Comparison of ENCODE assay signal across 8 mouse cellular contexts in the genomic region with DNA sequence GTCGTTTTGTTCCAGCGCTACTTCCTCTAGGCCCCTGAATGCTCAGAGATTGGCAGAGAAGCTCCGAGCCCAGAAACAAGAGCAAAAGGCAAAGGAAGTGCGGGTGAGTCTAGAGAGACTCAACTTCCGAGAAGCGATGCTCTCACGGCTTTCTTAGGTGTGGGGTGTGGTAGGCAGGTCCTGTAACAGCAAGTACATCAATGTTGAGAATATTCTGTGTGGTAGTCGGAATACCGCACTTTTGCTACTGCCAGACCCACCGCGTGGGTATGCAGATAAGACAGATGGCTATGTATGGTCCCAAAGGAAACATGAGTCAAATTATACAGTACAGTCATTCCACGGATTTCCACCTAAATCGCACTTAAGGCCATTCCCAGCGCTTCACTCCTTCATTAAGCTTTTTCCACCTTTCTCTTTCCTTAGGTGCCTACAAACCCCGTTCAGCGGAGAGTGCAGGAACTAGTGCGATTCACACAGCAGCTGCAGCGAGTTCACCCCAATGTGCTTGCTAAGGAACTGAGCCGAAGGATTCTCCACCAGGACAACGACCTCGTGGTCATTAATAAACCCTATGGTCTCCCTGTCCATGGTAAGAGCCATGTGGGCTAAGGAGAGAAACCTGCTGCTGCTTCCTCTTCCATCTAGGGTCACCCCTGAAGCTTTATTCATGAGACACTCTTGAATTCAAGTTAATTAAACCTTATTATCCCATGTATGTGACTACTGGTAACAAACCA. TPM values are rescaled to one million over a fixed set of nuclear protein-coding genes. Genes with fewer than 3 reads are reported as not detected.
DNase-seq lines count a peak whose midpoint lies in the region; ATAC-seq and TF ChIP-seq lines count a peak whose summit lies in the region.

No protein-coding gene starts in this region.

- peaks cover 20% of the 10 kb centered on the region for H3K4me1 ChIP-seq in heart, embryonic 10.5 days
- peaks cover 23% of the 10 kb centered on the region for H3K4me1 ChIP-seq in E14TG2a.4 (replicated peaks; ENCODE audit: low read depth, low read length)
- peaks cover 7% of the 10 kb centered on the region for H3K4me1 ChIP-seq in embryonic facial prominence, embryonic 14.5 days (ENCODE audit: control insufficient read depth, insufficient read depth, low read length)
- H3K4me1 ChIP-seq in intestine, embryonic 16.5 days (ENCODE audit: control insufficient read depth, insufficient read depth, low read length): peaks cover 19% of the 10 kb centered on the region

- H3K9me3 ChIP-seq in heart, embryonic 10.5 days: no peaks in the 10 kb centered on the region
- no peaks in the 10 kb centered on the region for H3K9me3 ChIP-seq in E14TG2a.4 (ENCODE audit: low read length)
- no peaks in the 10 kb centered on the region for H3K9me3 ChIP-seq in embryonic facial prominence, embryonic 14.5 days (ENCODE audit: control insufficient read depth, low read length)
- no peaks in the 10 kb centered on the region for H3K9me3 ChIP-seq in intestine, embryonic 16.5 days (ENCODE audit: control insufficient read depth, low read length)

- TF ChIP-seq CTCF in E14TG2a.4 (conservative IDR thresholded peaks at IDR 0.05; ENCODE audit: low read length): no peak

- WGBS in heart, embryonic 10.5 days: 1% methylated on average over 21 of the region's 21 CpGs
- WGBS in embryonic facial prominence, embryonic 14.5 days: under 1% methylated on average over 21 of the region's 21 CpGs
- WGBS in intestine, embryonic 16.5 days: under 1% methylated on average over 21 of the region's 21 CpGs

- peak overlapping the region; percentile 83 for H3ac ChIP-seq in myocyte (ENCODE audit: control insufficient read depth, insufficient read length)

- peak overlapping the region; percentile 93 for H3K27ac ChIP-seq in heart, embryonic 10.5 days
- peak overlapping the region; percentile 64; the same call in 1 of the 2 replicates for H3K27ac ChIP-seq in embryonic facial prominence, embryonic 14.5 days (replicated peaks; ENCODE audit: low read depth, low read length)
- H3K27ac ChIP-seq in intestine, embryonic 16.5 days (ENCODE audit: low read length): peak overlapping the region; percentile 71; the same call in 1 of the 2 replicates

- peaks cover 49% of the 10 kb centered on the region for H3K79me2 ChIP-seq in myocyte (ENCODE audit: control insufficient read depth, insufficient read depth)

- DNase-seq in heart, embryonic 10.5 days (ENCODE audit: low spot score): no peak
- DNase-seq in heart, adult 9 months (ENCODE audit: low spot score in 2 of 2): no peak
- DNase-seq in embryonic facial prominence, embryonic 14.5 days (ENCODE audit: low spot score): peak; percentile 17
- DNase-seq in cerebellum, adult 11-12 months: no peak
- no peak for DNase-seq in spleen, postnatal 36 days (ENCODE audit: low spot score in 2 of 2)

- H3K4me2 ChIP-seq in embryonic facial prominence, embryonic 14.5 days (ENCODE audit: low read depth, low read length): peak overlapping the region; percentile 69
- peak overlapping the region; percentile 81 for H3K4me2 ChIP-seq in intestine, embryonic 16.5 days (ENCODE audit: low read depth, low read length)
- H3K4me2 ChIP-seq in myocyte (ENCODE audit: low read depth): peak overlapping the region; percentile 97

- no peaks in the 10 kb centered on the region for H3K27me3 ChIP-seq in heart, embryonic 10.5 days (ENCODE audit: insufficient read depth, poor library complexity, severe bottlenecking)
- H3K27me3 ChIP-seq in E14TG2a.4 (ENCODE audit: insufficient read depth, low read length) (peaks cover 9% of the 10 kb centered on the region), myocyte (ENCODE audit: control insufficient read depth, insufficient read depth, insufficient read length) (no peaks in the 10 kb centered on the region)
- no peaks in the 10 kb centered on the region for H3K27me3 ChIP-seq in embryonic facial prominence, embryonic 14.5 days (replicated peaks; ENCODE audit: control insufficient read depth, insufficient read depth, low read length)
- no peaks in the 10 kb centered on the region for H3K27me3 ChIP-seq in intestine, embryonic 16.5 days (replicated peaks; ENCODE audit: control insufficient read depth, insufficient read depth, low read length)

- TF ChIP-seq POLR2A in myocyte (IDR thresholded peaks at IDR 0.05; ENCODE audit: insufficient read length, low read depth): no peak

- ATAC-seq in embryonic facial prominence, embryonic 14.5 days (ENCODE audit: low read depth): peak; percentile 46
- ATAC-seq in intestine, embryonic 16.5 days: peak; percentile 34

- peak overlapping the region; percentile 80 for H3K4me3 ChIP-seq in heart, embryonic 10.5 days
- peak overlapping the region; percentile 96 for H3K4me3 ChIP-seq in E14TG2a.4 (replicated peaks; ENCODE audit: low read length)
- H3K4me3 ChIP-seq in embryonic facial prominence, embryonic 14.5 days (ENCODE audit: low read depth, low read length): peak overlapping the region; percentile 75
- H3K4me3 ChIP-seq in intestine, embryonic 16.5 days (ENCODE audit: low read length): peak overlapping the region; percentile 79
- H3K4me3 ChIP-seq in myocyte: peak overlapping the region; percentile 99

- H3K9ac ChIP-seq in embryonic facial prominence, embryonic 14.5 days (ENCODE audit: low read depth, low read length): peak overlapping the region; percentile 75
- H3K9ac ChIP-seq in intestine, embryonic 16.5 days (ENCODE audit: low read depth, low read length): peak overlapping the region; percentile 81

- peaks cover 36% of the 10 kb centered on the region for H3K36me3 ChIP-seq in heart, embryonic 10.5 days
- H3K36me3 ChIP-seq in E14TG2a.4 (ENCODE audit: insufficient read depth, low read length): peaks cover 38% of the 10 kb centered on the region
- H3K36me3 ChIP-seq in embryonic facial prominence, embryonic 14.5 days (ENCODE audit: control insufficient read depth, insufficient read depth, low read length): peaks cover 30% of the 10 kb centered on the region
- H3K36me3 ChIP-seq in intestine, embryonic 16.5 days (ENCODE audit: control insufficient read depth, insufficient read depth, low read length): peaks cover 7% of the 10 kb centered on the region; the same call in 1 of the 2 replicates
- H3K36me3 ChIP-seq in myocyte (ENCODE audit: control insufficient read depth, insufficient read depth): peaks cover 22% of the 10 kb centered on the region

TF ChIP-seq in myocyte, 11 proteins besides CTCF, POLR2A, EP300 and RAD21:
- TF ChIP-seq USF1 (IDR thresholded peaks at IDR 0.05; ENCODE audit: low read depth) (no peak), CEBPB (IDR thresholded peaks at IDR 0.05; ENCODE audit: insufficient read depth, poor library complexity, severe bottlenecking) (no peak), REST (IDR thresholded peaks at IDR 0.05; ENCODE audit: insufficient read depth, insufficient read length) (no peak), MYOG (IDR thresholded peaks at IDR 0.05; ENCODE audit: control insufficient read depth in 1 of 3, insufficient read depth in 1 of 3, insufficient read length in 2 of 3, low read depth in 2 of 3) (no peak), POLR2AphosphoS2 (IDR thresholded peaks at IDR 0.05; ENCODE audit: insufficient read length, low read depth) (no peak), MAX (IDR thresholded peaks at IDR 0.05; ENCODE audit: low read depth) (no peak), MYOD1 (IDR thresholded peaks at IDR 0.05; ENCODE audit: control insufficient read depth in 1 of 3, insufficient read length in 2 of 3, low read depth in 2 of 3) (no peak), TCF3 (IDR thresholded peaks at IDR 0.05; ENCODE audit: insufficient read length, low read depth) (no peak), TCF12 (IDR thresholded peaks at IDR 0.05; ENCODE audit: insufficient read depth, poor library complexity, severe bottlenecking) (no peak), SRF (IDR thresholded peaks at IDR 0.05; ENCODE audit: control insufficient read depth, insufficient read length, low read depth) (no peak), E2F4 (IDR thresholded peaks at IDR 0.05; ENCODE audit: insufficient read depth) (no peak)

RNA-seq across cellular contexts. Expression of a gene that starts 0.5 kb away (rescaled TPM):
- 23.8 and 26.5 TPM in 2 replicates for polyA plus RNA-seq in heart, embryonic 10.5 days (2016; fragmentation: Nextera tagmentation; extraction: Ambion mirVana)
- polyA plus RNA-seq in embryonic facial prominence, embryonic 14.5 days (2014; fragmentation: Nextera tagmentation; extraction: Ambion mirVana): 23.4 and 26.8 TPM in 2 replicates
- polyA plus RNA-seq in intestine, embryonic 16.5 days (2015; fragmentation: Nextera tagmentation; extraction: Ambion mirVana): 30.8 and 36.2 TPM in 2 replicates
- polyA plus RNA-seq in myocyte (2012; fragmentation: generic; extraction: Trizol): 13.2 TPM

RNA-seq across cellular contexts. Expression of a gene that starts 0.5 kb away (rescaled TPM):
- polyA plus RNA-seq in heart, embryonic 10.5 days (2016; fragmentation: Nextera tagmentation; extraction: Ambion mirVana): 31.1 and 40.9 TPM in 2 replicates
- 37.3 and 39.7 TPM in 2 replicates for polyA plus RNA-seq in embryonic facial prominence, embryonic 14.5 days (2014; fragmentation: Nextera tagmentation; extraction: Ambion mirVana)
- 58.2 and 58.9 TPM in 2 replicates for polyA plus RNA-seq in intestine, embryonic 16.5 days (2015; fragmentation: Nextera tagmentation; extraction: Ambion mirVana)
- 27.1 TPM for polyA plus RNA-seq in myocyte (2012; fragmentation: generic; extraction: Trizol)

RNA-seq across cellular contexts. Expression of a gene that starts 57.3 kb away (rescaled TPM):
- 64.2 and 73.9 TPM in 2 replicates for polyA plus RNA-seq in heart, embryonic 10.5 days (2016; fragmentation: Nextera tagmentation; extraction: Ambion mirVana)
- polyA plus RNA-seq in embryonic facial prominence, embryonic 14.5 days (2014; fragmentation: Nextera tagmentation; extraction: Ambion mirVana): 27.2 and 30.0 TPM in 2 replicates
- 41.7 and 46.3 TPM in 2 replicates for polyA plus RNA-seq in intestine, embryonic 16.5 days (2015; fragmentation: Nextera tagmentation; extraction: Ambion mirVana)
- polyA plus RNA-seq in myocyte (2012; fragmentation: generic; extraction: Trizol): 18.6 TPM
